ENCODE assay signal across 9 mouse cellular contexts in genomic region chr17:84116340-84117279, GRCm38 (mm10).
DNase-seq lines count a peak whose midpoint lies in the region; ATAC-seq lines count a peak whose summit lies in the region.
"Had no signal": no experiment of that assay in that cellular context is flagged by ENCODE, and none has a peak within 500 bp of the region (broad histone marks: within the 10 kb centered on the region; RNA-seq: fewer than 3 reads in every experiment).

No protein-coding gene starts in this region.

- no peaks in the 10 kb centered on the region for H3K36me3 ChIP-seq in hindbrain, embryonic 10.5 days
- H3K36me3 ChIP-seq in hindbrain, embryonic 12.5 days, result no peaks in the 10 kb centered on the region
- H3K36me3 ChIP-seq: limb, embryonic 15.5 days had no signal

- no peak overlapping the region for H3K9ac ChIP-seq in hindbrain, embryonic 12.5 days
- H3K9ac ChIP-seq: limb, embryonic 15.5 days had no signal

- 89% methylated on average over 17 of the region's 17 CpGs for WGBS in hindbrain, embryonic 10.5 days
- 92% methylated on average over 17 of the region's 17 CpGs for WGBS in hindbrain, embryonic 12.5 days

- H3K4me1 ChIP-seq in hindbrain, embryonic 10.5 days (replicated peaks), result peaks cover 66% of the 10 kb centered on the region
- peaks cover 11% of the 10 kb centered on the region for H3K4me1 ChIP-seq in hindbrain, embryonic 12.5 days

- no peak overlapping the region for H3K4me2 ChIP-seq in hindbrain, embryonic 12.5 days (replicated peaks)
- H3K4me2 ChIP-seq: limb, embryonic 15.5 days had no signal

- H3K9me3 ChIP-seq in hindbrain, embryonic 10.5 days, result no peaks in the 10 kb centered on the region
- no peaks in the 10 kb centered on the region for H3K9me3 ChIP-seq in hindbrain, embryonic 12.5 days (replicated peaks)
- H3K9me3 ChIP-seq: limb, embryonic 15.5 days had no signal

- ATAC-seq in hindbrain, embryonic 12.5 days (ENCODE audit: low FRiP score), result no peak

- no peak for DNase-seq in hindbrain, embryonic 10.5 days (ENCODE audit: low spot score)
- peak; percentile 86 for DNase-seq in c-Kit-positive CD71-positive TER-119-negative erythroid progenitor cells, embryonic 14.5 days (ENCODE audit: low read depth)
- peak; percentile 39 for DNase-seq in lung, postnatal 14 days
- peak; percentile 62 to 64 for DNase-seq in thymus, postnatal 10 days (ENCODE audit: low spot score in 2 of 2)
- no peak for DNase-seq in left cerebral cortex, postnatal 10 days (ENCODE audit: extremely low spot score in 1 of 2, low spot score in 2 of 2)
- DNase-seq in right cerebral cortex, adult 2 months (ENCODE audit: low spot score in 2 of 2), result no peak
- no peak for DNase-seq in kidney, adult 8-10 months

- no peaks in the 10 kb centered on the region for H3K27me3 ChIP-seq in hindbrain, embryonic 10.5 days (ENCODE audit: insufficient read depth, poor library complexity, severe bottlenecking)
- H3K27me3 ChIP-seq in hindbrain, embryonic 12.5 days, result no peaks in the 10 kb centered on the region
- H3K27me3 ChIP-seq: limb, embryonic 15.5 days had no signal

- no peak overlapping the region for H3K4me3 ChIP-seq in hindbrain, embryonic 10.5 days
- no peak overlapping the region for H3K4me3 ChIP-seq in hindbrain, embryonic 12.5 days
- H3K4me3 ChIP-seq: limb, embryonic 15.5 days had no signal

- H3K27ac ChIP-seq in hindbrain, embryonic 10.5 days, result peak overlapping the region; percentile 9; the same call in 1 of the 2 replicates
- no peak overlapping the region for H3K27ac ChIP-seq in hindbrain, embryonic 12.5 days
- H3K27ac ChIP-seq: limb, embryonic 15.5 days had no signal

- intact Hi-C loops in left cerebral cortex, postnatal 10 days (cut with DNase I), result no loop called here

Comparison
In these comparisons a context has a peak if more than half of its experiments do, and no peak if none do; other contexts are left out.
1. DNase-seq: peak in c-Kit-positive CD71-positive TER-119-negative erythroid progenitor cells, embryonic 14.5 days (single experiment), lung, postnatal 14 days (single experiment) and thymus, postnatal 10 days (2 of 2); none in hindbrain, embryonic 10.5 days (single experiment), left cerebral cortex, postnatal 10 days (0 of 2), right cerebral cortex, adult 2 months (0 of 2) and kidney, adult 8-10 months (0 of 2).